In the genomic region with DNA sequence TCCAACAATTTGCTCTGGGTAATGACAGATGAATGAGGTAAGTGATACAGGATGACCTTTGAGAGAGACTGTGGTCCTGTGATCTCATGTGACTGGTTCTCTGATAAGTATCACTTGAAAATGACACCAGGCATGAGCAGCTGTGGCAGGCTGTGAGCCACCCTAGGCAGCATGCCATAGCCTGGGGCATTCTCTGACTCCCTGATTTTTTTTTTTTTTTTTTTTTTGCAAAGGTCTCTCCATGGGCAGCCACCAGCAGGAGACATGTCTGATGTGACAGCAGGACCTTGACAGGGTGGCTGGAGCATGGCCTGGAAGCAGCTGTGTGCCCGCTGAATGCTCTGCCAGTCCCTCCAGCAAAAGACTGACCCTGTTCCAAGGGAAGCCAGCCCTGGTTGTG, we compare ENCODE assay signal across 9 mouse cellular contexts.
A peak's percentile ranks its signal among the peaks of the same experiment; 100 is the strongest.
DNase-seq lines count a peak whose midpoint lies in the region; ATAC-seq lines count a peak whose summit lies in the region.
"Had no signal": no experiment of that assay in that cellular context is flagged by ENCODE, and none has a peak within 500 bp of the region (broad histone marks: within the 10 kb centered on the region; RNA-seq: fewer than 3 reads in every experiment).

No protein-coding gene starts in this region.

- no peaks in the 10 kb centered on the region for H3K27me3 ChIP-seq in heart, embryonic 12.5 days (replicated peaks)

- ATAC-seq in heart, embryonic 12.5 days (ENCODE audit: insufficient number of reproducible peaks, low FRiP score): peak; percentile 78

- no peaks in the 10 kb centered on the region for H3K36me3 ChIP-seq in heart, embryonic 12.5 days

- DNase-seq in kidney, postnatal 25 days: peak; percentile 2 to 36
- DNase-seq in kidney, adult 8-10 months: no peak
- peak; percentile 59 for DNase-seq in gastrocnemius, postnatal 14 days
- DNase-seq in mesoderm, embryonic 11.5 days (ENCODE audit: low read depth, low spot score): peak; percentile 6
- DNase-seq in ovary, adult 18-20 months (ENCODE audit: low spot score): no peak
- DNase-seq in layer of hippocampus, postnatal 36 days: no peak

- intact Hi-C loops in gastrocnemius, postnatal 14 days (cut with DNase I; ENCODE audit: low total_unique reads): no loop called here

- no peak overlapping the region for H3K4me3 ChIP-seq in heart, embryonic 12.5 days
- H3K4me3 ChIP-seq: layer of hippocampus, adult 2 months; myocyte had no signal

- H3K4me1 ChIP-seq in heart, embryonic 12.5 days (replicated peaks): peaks cover 22% of the 10 kb centered on the region

- H3K27ac ChIP-seq in heart, embryonic 12.5 days (ENCODE audit: poor library complexity, severe bottlenecking): peak overlapping the region; percentile 88
- H3K27ac ChIP-seq: layer of hippocampus, adult 2 months had no signal

- no peak overlapping the region for H3K4me2 ChIP-seq in heart, embryonic 12.5 days

- H3K9me3 ChIP-seq in heart, embryonic 12.5 days (replicated peaks): no peaks in the 10 kb centered on the region

- 32% methylated on average over 1 of the region's 1 CpGs for WGBS in heart, embryonic 12.5 days

- H3K9ac ChIP-seq in heart, embryonic 12.5 days: no peak overlapping the region

Comparison
In these comparisons a context has a peak if more than half of its experiments do, and no peak if none do; other contexts are left out.
1. DNase-seq: peak in kidney, postnatal 25 days (2 of 2), gastrocnemius, postnatal 14 days (single experiment) and mesoderm, embryonic 11.5 days (single experiment); none in kidney, adult 8-10 months (0 of 2), ovary, adult 18-20 months (single experiment) and layer of hippocampus, postnatal 36 days (0 of 2).